Mouse (Mus musculus): ENCODE results near the gene Nmrk2. TPM values are rescaled to one million over a fixed set of nuclear protein-coding genes. Genes with fewer than 3 reads are reported as not detected.
A peak's percentile ranks its signal among the peaks of the same experiment; 100 is the strongest.
"Not testable (repeated sequence)": the region's sequence is repeated elsewhere in the genome, so short reads cannot be mapped to it uniquely, and the experiment has no call there.

The Nmrk2 gene
- total RNA-seq (2021) = not detected
- long read RNA-seq, experiment 1 = 0 reads
- long read RNA-seq, experiment 2 = 0 reads

- no peak for DNase-seq (ENCODE audit: low spot score in 2 of 2)
Measured at GRCm38 (mm10) chr10:81201807-81202758, at the start of gene Nmrk2. Gene Nmrk2 (minus strand): TSS chr10:81202051.

- no peak for DNase-seq (ENCODE audit: low spot score in 2 of 2)
Measured at GRCm38 (mm10) chr10:81249442-81249841, 47.6 kb upstream of the Nmrk2 start.

- no peak for DNase-seq (ENCODE audit: low spot score in 2 of 2)
Measured at GRCm38 (mm10) chr10:81247804-81248203, 46.0 kb upstream of the Nmrk2 start.

GRCm38 (mm10) chr10:81245166-81245565 lies 43.3 kb upstream of the Nmrk2 start:
- DNase-seq (ENCODE audit: low spot score in 2 of 2) = peak in 1 of 2 experiments; percentile 69

GRCm38 (mm10) chr10:81244595-81244994 lies 42.7 kb upstream of the Nmrk2 start:
- peak; percentile 81 to 84 for DNase-seq (ENCODE audit: low spot score in 2 of 2)

DNA sequence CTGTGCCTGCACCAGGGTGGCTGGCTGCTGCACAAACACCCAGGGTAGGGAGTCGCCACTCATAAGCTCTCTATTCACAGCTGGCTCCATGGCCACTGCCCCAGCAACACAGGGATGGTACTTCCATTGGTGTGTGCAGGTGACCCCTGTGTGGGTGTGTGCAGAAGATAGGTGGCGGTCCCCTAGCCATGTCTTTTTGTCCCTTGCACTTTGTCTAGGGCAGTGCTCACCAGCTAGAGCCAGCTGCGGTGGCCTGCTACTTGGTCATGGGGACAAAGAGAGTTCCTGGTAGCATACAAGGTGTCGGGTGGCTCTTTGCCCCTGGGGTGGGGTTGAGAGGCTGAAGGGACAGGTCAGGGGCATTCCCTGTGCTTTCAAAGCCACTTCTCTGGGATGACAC lies 42.3 kb upstream of the Nmrk2 start:
- DNase-seq (ENCODE audit: low spot score in 2 of 2) = no peak

- DNase-seq (ENCODE audit: low spot score in 2 of 2) = no peak
Measured at GRCm38 (mm10) chr10:81242021-81242420, 40.2 kb upstream of the Nmrk2 start.

- DNase-seq (ENCODE audit: low spot score in 2 of 2) = peak; percentile 75
Measured at GRCm38 (mm10) chr10:81240876-81241275, 39.0 kb upstream of the Nmrk2 start.

DNA sequence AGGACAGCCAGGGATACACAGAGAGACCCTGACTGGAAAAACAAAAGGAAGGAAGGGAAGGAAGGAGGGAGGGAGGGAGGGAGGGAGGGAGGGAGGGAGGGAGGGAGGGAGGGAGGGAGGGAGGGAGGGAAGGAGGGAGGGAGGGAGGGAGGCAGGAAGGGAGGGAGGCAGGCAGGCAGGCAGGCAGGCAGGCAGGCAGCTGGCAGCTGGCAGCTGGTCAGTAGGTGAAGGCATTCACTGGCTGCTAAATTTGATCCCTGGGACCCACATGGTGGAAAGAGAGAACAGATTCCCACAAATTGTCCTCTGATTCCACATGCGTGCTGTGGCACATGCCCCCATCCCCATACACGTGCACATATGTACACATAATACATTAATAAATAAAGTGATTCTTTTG lies 36.8 kb upstream of the Nmrk2 start:
- DNase-seq (ENCODE audit: low spot score in 2 of 2) = no peak

DNA sequence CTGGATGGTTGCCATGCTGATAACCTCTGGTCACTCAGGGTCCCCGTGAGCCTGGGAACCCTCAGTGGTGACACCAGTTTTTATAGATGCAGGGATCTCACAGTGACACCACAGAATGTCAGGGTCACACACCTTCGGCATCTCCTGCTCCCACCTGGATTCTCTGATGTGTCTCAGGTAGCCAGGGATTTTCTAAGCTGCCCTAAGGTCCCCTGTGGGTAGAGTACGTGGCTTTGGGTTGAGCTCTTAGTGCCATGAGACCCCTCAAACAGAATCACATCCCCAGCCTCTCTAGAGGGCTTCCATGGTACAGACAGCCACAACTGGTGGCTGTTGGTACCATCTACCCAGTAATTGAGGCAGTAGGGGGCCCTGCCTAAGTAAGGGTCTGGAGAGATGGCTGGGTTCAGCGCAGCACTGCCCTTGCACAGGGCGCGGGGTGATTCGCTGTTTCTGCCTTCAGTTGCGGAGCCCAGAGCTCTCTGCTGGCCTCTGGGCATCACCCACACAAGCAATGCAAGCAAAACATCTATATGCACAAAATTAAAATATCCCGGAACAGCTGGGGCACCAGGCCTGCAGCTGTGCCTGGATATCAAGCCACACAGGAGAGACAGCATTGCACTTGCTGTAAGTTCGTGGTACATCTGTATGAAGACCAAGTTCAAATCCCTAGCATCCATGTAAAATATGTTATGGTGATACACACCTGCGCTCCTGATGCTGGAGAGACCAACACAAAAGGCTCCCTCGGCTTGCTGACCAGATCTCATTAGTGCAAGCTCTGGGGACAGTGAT lies 34.8 kb upstream of the Nmrk2 start:
- DNase-seq (ENCODE audit: low spot score in 2 of 2) = no peak

GRCm38 (mm10) chr10:81234206-81234605 lies 32.4 kb upstream of the Nmrk2 start:
- DNase-seq (ENCODE audit: low spot score in 2 of 2) = peak in 1 of 2 experiments; percentile 2

DNA sequence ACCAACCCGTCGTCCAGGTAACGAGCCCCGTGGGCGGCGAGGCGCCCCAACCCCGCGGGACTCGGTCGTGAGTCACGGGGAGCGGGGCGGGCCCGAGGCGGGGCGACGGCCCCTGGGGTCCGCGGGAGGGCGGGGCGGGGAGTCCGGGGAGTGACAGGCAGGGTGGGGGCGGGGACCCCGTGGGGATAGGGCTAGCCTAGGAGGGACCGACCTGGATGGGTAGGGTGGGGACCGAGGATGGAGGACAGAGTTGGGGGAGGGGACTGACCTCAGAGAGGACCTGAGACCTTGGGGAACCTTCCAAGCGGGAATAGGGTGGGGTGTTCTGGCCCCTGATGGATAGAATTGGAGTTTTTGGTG lies 31.4 kb upstream of the Nmrk2 start:
- no peak for DNase-seq (ENCODE audit: low spot score in 2 of 2)

DNA sequence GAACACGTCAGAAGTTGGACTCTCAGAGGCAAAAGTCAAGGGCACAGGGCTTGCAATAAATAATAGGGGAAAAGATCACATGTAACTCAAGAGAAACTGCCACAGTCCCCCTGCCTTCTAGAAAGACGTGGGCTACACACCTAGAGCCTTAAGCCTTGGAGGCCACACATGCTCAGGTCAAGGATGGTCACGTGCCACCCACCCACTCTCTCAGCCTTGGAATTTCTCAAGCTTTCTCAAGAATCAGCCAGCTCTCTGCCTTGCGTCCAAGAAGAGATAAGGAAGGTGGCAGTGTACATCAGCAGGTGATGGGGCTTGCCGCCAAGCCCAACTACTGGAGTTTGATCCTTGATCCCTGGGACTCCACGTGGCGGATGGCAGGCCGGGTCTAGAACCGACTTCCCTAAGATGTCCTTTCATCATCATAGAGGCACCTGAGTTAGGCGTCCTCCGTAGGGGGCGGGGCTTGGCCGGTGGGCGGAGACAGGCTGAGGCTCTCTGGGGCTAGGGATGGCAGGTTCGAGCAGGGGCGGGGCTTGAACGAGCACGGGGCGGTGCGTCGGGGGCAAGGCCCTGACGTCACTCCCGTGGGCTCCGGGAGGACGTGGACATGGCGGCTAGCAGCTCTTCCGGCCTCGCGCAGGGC lies 30.9 kb upstream of the Nmrk2 start, which contains the start of gene Zfr2:
TSS of gene Zfr2 (plus strand) at position 576 of the 646 bp plus-strand sequence.
- peak; percentile 95 to 96 for DNase-seq (ENCODE audit: low spot score in 2 of 2)

DNA sequence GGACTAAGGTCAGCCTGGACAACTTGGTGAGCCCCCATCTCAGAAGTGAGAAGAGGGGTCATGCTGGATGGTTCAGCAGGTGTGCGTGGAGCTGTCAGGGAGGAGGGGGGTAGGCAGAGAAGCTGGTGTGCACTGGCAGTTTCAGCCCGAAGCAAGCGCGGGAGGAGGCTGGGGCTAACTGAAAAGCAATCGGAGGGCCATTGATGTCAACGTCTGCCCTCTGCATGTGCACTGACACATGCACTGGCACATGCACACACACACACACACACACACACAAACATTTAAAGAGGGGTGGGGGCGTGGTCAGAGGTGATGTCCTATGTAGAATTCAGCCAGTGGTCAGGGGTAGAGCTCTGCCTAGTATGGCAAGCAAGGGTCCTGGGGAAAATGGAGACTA lies 29.6 kb upstream of the Nmrk2 start:
- DNase-seq (ENCODE audit: low spot score in 2 of 2) = peak in 1 of 2 experiments; percentile 4

DNA sequence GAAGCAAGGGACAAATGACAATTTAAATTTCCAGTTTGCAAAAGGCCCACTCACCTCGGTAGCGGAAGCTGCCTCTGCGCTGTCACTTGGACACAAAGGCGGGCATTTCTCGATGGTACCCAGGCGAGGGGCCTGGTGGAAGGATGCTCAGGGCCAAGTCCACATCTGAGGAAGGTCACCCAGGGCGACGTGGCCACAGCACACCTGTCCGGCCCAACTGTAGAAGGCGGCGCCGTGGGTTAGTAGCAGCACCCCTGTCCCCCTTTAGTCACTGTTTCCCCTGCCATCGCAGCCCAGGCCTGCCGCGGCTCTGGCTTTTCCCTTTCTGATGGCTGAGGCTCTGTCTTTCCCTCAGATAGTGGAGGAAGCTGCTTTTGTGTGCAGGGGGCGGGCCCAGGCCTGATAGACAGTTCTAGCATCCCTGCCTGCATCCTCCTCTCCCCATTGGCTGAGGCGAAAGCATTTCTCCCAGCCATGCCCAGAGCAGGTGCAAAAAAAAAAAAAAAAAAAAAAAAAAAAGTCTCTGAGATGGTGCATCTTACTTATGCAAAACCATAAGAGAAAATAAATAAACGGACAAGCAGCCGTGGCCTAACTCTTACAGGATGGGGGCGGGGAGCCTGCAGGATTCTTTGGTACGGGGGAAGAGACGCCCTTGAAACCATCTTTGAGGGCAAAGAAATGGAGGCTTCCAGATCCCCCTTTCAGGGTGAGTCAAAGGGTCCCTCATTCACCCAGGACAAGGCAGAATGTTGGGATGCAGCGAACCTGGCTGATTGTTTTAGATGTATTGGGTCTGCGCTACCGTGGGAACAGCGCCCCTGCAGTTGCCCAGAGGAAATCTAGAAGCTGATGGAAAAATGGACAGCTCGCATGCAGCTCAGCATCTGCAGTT lies 28.8 kb upstream of the Nmrk2 start, which contains the start of gene Atcay:
TSS of gene Atcay (minus strand) at position 396 of the 895 bp plus-strand sequence.
- peak; percentile 78 to 85 for DNase-seq (ENCODE audit: low spot score in 2 of 2)

DNA sequence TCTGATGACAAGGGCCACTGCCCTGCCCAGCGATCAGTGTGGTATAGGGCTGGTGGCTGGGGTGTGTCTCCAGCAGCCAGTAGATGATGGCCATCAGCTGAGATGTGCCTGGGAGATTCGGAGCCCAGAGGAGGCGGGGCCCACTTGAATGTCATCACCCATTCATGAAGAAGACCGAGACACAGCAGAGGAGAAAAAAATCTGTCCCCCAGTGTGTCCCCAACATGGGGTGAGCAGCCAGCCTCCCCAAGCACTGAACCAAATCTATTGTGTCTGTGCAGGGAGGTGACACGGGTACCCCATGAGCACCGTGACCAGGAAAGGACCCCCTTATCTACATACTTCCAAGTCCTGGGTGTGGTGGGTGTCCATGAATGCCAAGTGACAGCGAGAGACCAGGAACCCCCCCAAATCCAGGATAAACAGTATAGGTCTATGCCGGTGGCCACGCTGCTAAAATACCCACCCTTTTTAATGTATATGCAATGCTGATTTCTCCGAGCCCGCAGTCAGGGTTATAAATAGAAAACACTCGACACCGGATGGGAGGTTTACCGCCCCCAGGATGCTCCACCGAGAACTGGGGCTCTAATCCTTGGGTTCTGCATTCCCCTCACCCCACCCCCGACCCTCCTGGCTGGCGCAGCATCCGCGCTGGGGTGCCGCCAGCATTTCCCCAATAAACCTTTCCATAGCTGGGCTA lies 28.0 kb upstream of the Nmrk2 start:
- peak; percentile 41 to 43 for DNase-seq (ENCODE audit: low spot score in 2 of 2)

DNA sequence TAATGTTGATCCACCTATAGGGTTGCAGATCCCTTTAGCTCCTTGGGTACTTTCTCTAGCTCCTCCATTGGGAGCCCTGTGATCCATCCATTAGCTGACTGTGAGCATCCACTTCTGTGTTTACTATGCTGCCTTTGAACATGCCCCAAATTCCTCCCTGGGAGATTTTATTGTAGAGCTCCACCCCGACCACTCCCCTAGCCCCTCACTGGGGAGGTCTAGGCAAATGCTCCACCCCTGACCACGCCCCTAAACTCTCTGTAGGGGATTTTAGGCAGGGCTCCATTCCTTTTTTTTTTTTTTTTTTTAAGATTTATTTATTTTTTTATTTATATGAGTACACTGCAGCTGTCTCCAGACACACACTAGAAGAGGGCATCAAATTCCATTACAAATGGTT lies 21.9 kb upstream of the Nmrk2 start:
- not testable (repeated sequence) for DNase-seq (ENCODE audit: low spot score in 2 of 2)

DNA sequence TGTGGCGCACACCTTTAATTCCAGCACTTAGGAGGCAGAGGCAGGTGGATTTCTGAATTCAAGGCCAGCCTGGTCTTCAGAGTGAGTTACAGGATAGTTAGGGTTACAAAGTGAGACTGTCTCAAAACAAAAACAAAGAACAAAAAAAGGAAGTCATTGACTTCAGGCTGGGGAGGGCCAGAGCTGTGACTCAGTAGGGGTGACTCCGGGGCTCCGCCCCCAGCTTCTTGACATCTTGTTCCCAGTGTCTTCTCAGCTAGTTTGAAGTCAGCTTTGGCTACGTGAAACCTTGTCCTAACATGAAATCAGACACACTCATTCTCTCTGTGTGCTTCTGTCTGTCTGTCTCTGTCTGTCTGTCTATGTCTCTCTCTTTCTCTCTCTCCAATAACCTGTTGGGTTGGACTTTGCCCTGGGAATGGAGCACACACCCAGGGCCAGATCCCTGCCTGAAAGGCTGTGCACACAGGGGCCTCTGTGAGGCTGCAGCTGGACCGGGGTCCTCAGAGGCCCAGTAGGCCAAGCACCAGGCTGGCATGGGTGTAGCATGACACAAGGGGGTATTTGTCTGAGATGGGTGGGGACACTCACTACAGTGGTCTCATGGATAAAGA lies 19.7 kb upstream of the Nmrk2 start:
- DNase-seq (ENCODE audit: low spot score in 2 of 2) = no peak

DNA sequence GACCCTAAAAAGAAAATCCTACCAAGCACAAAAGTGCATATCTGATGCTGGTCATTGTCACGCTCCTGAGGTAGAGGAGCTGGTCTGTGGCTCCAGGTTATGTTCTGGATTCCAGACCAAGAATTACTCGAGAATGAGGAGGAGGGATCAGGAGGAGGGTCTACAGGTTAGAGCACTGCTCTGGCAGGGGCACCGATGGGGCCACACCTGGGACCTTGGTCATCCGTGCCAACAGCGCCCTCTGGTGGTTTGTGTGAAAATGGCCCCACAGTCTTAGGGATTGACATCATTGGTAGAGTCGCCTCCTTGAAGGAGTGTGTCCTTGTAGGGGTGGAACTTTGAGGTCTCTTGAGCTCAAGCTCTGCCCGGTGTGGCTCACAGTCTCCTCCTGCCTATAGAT lies 16.1 kb upstream of the Nmrk2 start:
- DNase-seq (ENCODE audit: low spot score in 2 of 2) = peak; percentile 57 to 63

Measured in left cerebral cortex, adult 18-20 months (tissue).